Comparison of ENCODE assay signal across 9 mouse cellular contexts in genomic region chr5:112182775-112183174, GRCm38 (mm10).
DNase-seq lines count a peak whose midpoint lies in the region; ATAC-seq and TF ChIP-seq lines count a peak whose summit lies in the region.
"Had no signal": no experiment of that assay in that cellular context is flagged by ENCODE, and none has a peak within 500 bp of the region (broad histone marks: within the 10 kb centered on the region; RNA-seq: fewer than 3 reads in every experiment).

No protein-coding gene starts in this region.

- no peak for ATAC-seq in forebrain, embryonic 12.5 days (ENCODE audit: low FRiP score)
- no peak for ATAC-seq in liver, embryonic 12.5 days
- ATAC-seq in stomach, postnatal 0 days (ENCODE audit: low FRiP score, low TSS enrichment), result no peak
- ATAC-seq in erythroblast, adult 5-6 weeks (replicated peaks; ENCODE audit: low FRiP score, poor library complexity, severe bottlenecking), result no peak

- H3K9ac ChIP-seq in forebrain, embryonic 12.5 days, result no peak overlapping the region
- H3K9ac ChIP-seq in liver, embryonic 12.5 days, result no peak overlapping the region
- H3K9ac ChIP-seq in stomach, postnatal 0 days (ENCODE audit: low read length), result no peak overlapping the region
- H3K9ac ChIP-seq: limb, embryonic 15.5 days had no signal

- no peak overlapping the region for H3K4me2 ChIP-seq in forebrain, embryonic 12.5 days
- no peak overlapping the region for H3K4me2 ChIP-seq in liver, embryonic 12.5 days
- no peak overlapping the region for H3K4me2 ChIP-seq in stomach, postnatal 0 days (replicated peaks; ENCODE audit: low read depth)
- H3K4me2 ChIP-seq: limb, embryonic 15.5 days had no signal

- peak; percentile 56 for DNase-seq in forebrain, embryonic 10.5 days (ENCODE audit: extremely low spot score, low spot score)
- peak; percentile 19 for DNase-seq in liver
- peak; percentile 11 for DNase-seq in adrenal gland, postnatal 25 days
- peak; percentile 41 to 48 for DNase-seq in layer of hippocampus, postnatal 14 days (ENCODE audit: low spot score in 2 of 2)
- peak; percentile 22 for DNase-seq in stomach, postnatal 0 days (ENCODE audit: low spot score)

- no peak for TF ChIP-seq EP300 in stomach, postnatal 0 days (optimal IDR thresholded peaks at IDR 0.05)

- no peaks in the 10 kb centered on the region for H3K9me3 ChIP-seq in forebrain, embryonic 10.5 days
- no peaks in the 10 kb centered on the region for H3K9me3 ChIP-seq in forebrain, embryonic 12.5 days
- no peaks in the 10 kb centered on the region for H3K9me3 ChIP-seq in liver, embryonic 12.5 days (replicated peaks)
- H3K9me3 ChIP-seq in stomach, postnatal 0 days (ENCODE audit: control insufficient read depth, low read length), result no peaks in the 10 kb centered on the region
- H3K9me3 ChIP-seq: limb, embryonic 15.5 days had no signal

- H3K27me3 ChIP-seq in forebrain, embryonic 10.5 days (ENCODE audit: poor library complexity, severe bottlenecking), result peaks cover 39% of the 10 kb centered on the region
- H3K27me3 ChIP-seq in forebrain, embryonic 12.5 days, result peaks cover 14% of the 10 kb centered on the region; the same call in 1 of the 2 replicates
- H3K27me3 ChIP-seq in liver, embryonic 12.5 days (replicated peaks), result peaks cover 31% of the 10 kb centered on the region
- H3K27me3 ChIP-seq in stomach, postnatal 0 days (ENCODE audit: control insufficient read depth, insufficient read depth, low read length), result no peaks in the 10 kb centered on the region

- no peak overlapping the region for H3K4me3 ChIP-seq in forebrain, embryonic 10.5 days
- no peak overlapping the region for H3K4me3 ChIP-seq in forebrain, embryonic 12.5 days (replicated peaks)
- no peak overlapping the region for H3K4me3 ChIP-seq in liver, embryonic 12.5 days
- H3K4me3 ChIP-seq in stomach, postnatal 0 days (ENCODE audit: low read depth, low read length), result no peak overlapping the region
- H3K4me3 ChIP-seq: limb, embryonic 15.5 days had no signal

- peak overlapping the region; percentile 21; the same call in 1 of the 2 replicates for H3K27ac ChIP-seq in forebrain, embryonic 10.5 days
- H3K27ac ChIP-seq in forebrain, embryonic 12.5 days, result no peak overlapping the region
- H3K27ac ChIP-seq in liver, embryonic 12.5 days, result no peak overlapping the region
- no peak overlapping the region for H3K27ac ChIP-seq in stomach, postnatal 0 days (replicated peaks)
- H3K27ac ChIP-seq: limb, embryonic 15.5 days had no signal

- no peaks in the 10 kb centered on the region for H3K36me3 ChIP-seq in forebrain, embryonic 10.5 days (replicated peaks)
- H3K36me3 ChIP-seq in forebrain, embryonic 12.5 days (replicated peaks), result no peaks in the 10 kb centered on the region
- no peaks in the 10 kb centered on the region for H3K36me3 ChIP-seq in liver, embryonic 12.5 days
- no peaks in the 10 kb centered on the region for H3K36me3 ChIP-seq in stomach, postnatal 0 days (ENCODE audit: control insufficient read depth, insufficient read depth, low read length)
- H3K36me3 ChIP-seq: limb, embryonic 15.5 days had no signal

- 43% methylated on average over 8 of the region's 8 CpGs for WGBS in forebrain, embryonic 10.5 days
- 44% methylated on average over 8 of the region's 8 CpGs for WGBS in forebrain, embryonic 12.5 days
- 26% methylated on average over 8 of the region's 8 CpGs for WGBS in liver, embryonic 12.5 days (ENCODE audit: insufficient replicate concordance)
- WGBS in stomach, postnatal 0 days, result 46% methylated on average over 8 of the region's 8 CpGs

- TF ChIP-seq CTCF in stomach, postnatal 0 days (IDR thresholded peaks at IDR 0.05; ENCODE audit: low read depth), result peak; percentile 76

- H3K4me1 ChIP-seq in forebrain, embryonic 10.5 days, result peaks cover 32% of the 10 kb centered on the region
- H3K4me1 ChIP-seq in forebrain, embryonic 12.5 days, result peaks cover 21% of the 10 kb centered on the region
- H3K4me1 ChIP-seq in liver, embryonic 12.5 days, result no peaks in the 10 kb centered on the region
- H3K4me1 ChIP-seq in stomach, postnatal 0 days (replicated peaks; ENCODE audit: control insufficient read depth, insufficient read depth), result no peaks in the 10 kb centered on the region
